In genomic region chr4:116942695-116943094, GRCm38 (mm10) we compare ENCODE assay signal across 19 mouse cellular contexts. TPM values are rescaled to one million over a fixed set of nuclear protein-coding genes. Genes with fewer than 3 reads are reported as not detected.
DNase-seq lines count a peak whose midpoint lies in the region; ATAC-seq and TF ChIP-seq lines count a peak whose summit lies in the region.
"Had no signal": no experiment of that assay in that cellular context is flagged by ENCODE, and none has a peak within 500 bp of the region (broad histone marks: within the 10 kb centered on the region; RNA-seq: fewer than 3 reads in every experiment).

No protein-coding gene starts in this region.

- H3K4me3 ChIP-seq in forebrain, embryonic 11.5 days (ENCODE audit: low read depth, low read length), result no peak overlapping the region
- H3K4me3 ChIP-seq in forebrain, postnatal 0 days (ENCODE audit: low read depth, low read length), result no peak overlapping the region
- H3K4me3 ChIP-seq in midbrain, embryonic 12.5 days, result no peak overlapping the region
- H3K4me3 ChIP-seq in midbrain, embryonic 10.5 days, result no peak overlapping the region
- H3K4me3 ChIP-seq: liver, embryonic 13.5 days; megakaryocyte, embryonic 14.5 days had no signal

- TF ChIP-seq CTCF in forebrain, postnatal 0 days (IDR thresholded peaks at IDR 0.05; ENCODE audit: low read depth), result no peak

- no peak for DNase-seq in forebrain, embryonic 11.5 days (ENCODE audit: low spot score)
- no peak for DNase-seq in forebrain, postnatal 0 days
- no peak for DNase-seq in midbrain, embryonic 10.5 days (ENCODE audit: low spot score)
- peak; percentile 33 for DNase-seq in embryo, embryonic 10.5 days (ENCODE audit: low spot score)
- DNase-seq in mesoderm, embryonic 11.5 days (ENCODE audit: low read depth, low spot score), result peak; percentile 18
- no peak for DNase-seq in left cerebral cortex, postnatal 25 days (ENCODE audit: low spot score in 2 of 2)
- DNase-seq in kidney, adult 9 months, result no peak
- DNase-seq: adrenal gland, adult 2 months; cerebellum, adult 18-20 months; cerebellum, postnatal 25 days; gastrocnemius, postnatal 36 days; heart, postnatal 36 days; kidney, adult 11 months; kidney, postnatal 4 days; liver, embryonic 13.5 days; lung, adult 2 months; thymus, postnatal 14 days had no signal

- WGBS in forebrain, embryonic 11.5 days, result 48% methylated on average over 2 of the region's 2 CpGs
- 52% methylated on average over 2 of the region's 2 CpGs for WGBS in forebrain, postnatal 0 days
- 38% methylated on average over 2 of the region's 2 CpGs for WGBS in midbrain, embryonic 12.5 days
- WGBS in midbrain, embryonic 10.5 days, result 54% methylated on average over 2 of the region's 2 CpGs

- H3K4me2 ChIP-seq in forebrain, embryonic 11.5 days (ENCODE audit: low read depth, low read length, severe bottlenecking), result no peak overlapping the region
- H3K4me2 ChIP-seq in forebrain, postnatal 0 days (ENCODE audit: low read depth), result no peak overlapping the region
- H3K4me2 ChIP-seq in midbrain, embryonic 12.5 days (replicated peaks), result no peak overlapping the region
- H3K4me2 ChIP-seq: liver, embryonic 13.5 days had no signal

- peaks cover 13% of the 10 kb centered on the region; the same call in 1 of the 2 replicates for H3K4me1 ChIP-seq in forebrain, embryonic 11.5 days (replicated peaks; ENCODE audit: control insufficient read depth, insufficient read depth, low read length)
- H3K4me1 ChIP-seq in forebrain, postnatal 0 days (ENCODE audit: insufficient read depth), result no peaks in the 10 kb centered on the region
- peaks cover 30% of the 10 kb centered on the region for H3K4me1 ChIP-seq in midbrain, embryonic 12.5 days
- peaks cover 36% of the 10 kb centered on the region for H3K4me1 ChIP-seq in midbrain, embryonic 10.5 days
- H3K4me1 ChIP-seq: liver, embryonic 13.5 days had no signal

- peak; percentile 53; the same call in 1 of the 2 replicates for ATAC-seq in forebrain, embryonic 11.5 days (replicated peaks; ENCODE audit: low FRiP score)
- ATAC-seq in forebrain, postnatal 0 days, result no peak
- ATAC-seq in midbrain, embryonic 12.5 days (ENCODE audit: low FRiP score, low read depth), result peak; percentile 27; the same call in 1 of the 2 replicates

- H3K9me3 ChIP-seq in forebrain, embryonic 11.5 days (ENCODE audit: control insufficient read depth, low read length), result no peaks in the 10 kb centered on the region
- no peaks in the 10 kb centered on the region for H3K9me3 ChIP-seq in forebrain, postnatal 0 days (ENCODE audit: low read length)
- no peaks in the 10 kb centered on the region for H3K9me3 ChIP-seq in midbrain, embryonic 12.5 days
- no peaks in the 10 kb centered on the region for H3K9me3 ChIP-seq in midbrain, embryonic 10.5 days (replicated peaks)
- H3K9me3 ChIP-seq: liver, embryonic 13.5 days; megakaryocyte, embryonic 14.5 days had no signal

- no peaks in the 10 kb centered on the region for H3K36me3 ChIP-seq in forebrain, embryonic 11.5 days (ENCODE audit: control insufficient read depth, insufficient read depth, low read length)
- no peaks in the 10 kb centered on the region for H3K36me3 ChIP-seq in forebrain, postnatal 0 days (ENCODE audit: insufficient read depth)
- H3K36me3 ChIP-seq in midbrain, embryonic 12.5 days, result no peaks in the 10 kb centered on the region
- no peaks in the 10 kb centered on the region for H3K36me3 ChIP-seq in midbrain, embryonic 10.5 days
- H3K36me3 ChIP-seq: liver, embryonic 13.5 days had no signal

- H3K9ac ChIP-seq in forebrain, embryonic 11.5 days (ENCODE audit: low read length), result no peak overlapping the region
- no peak overlapping the region for H3K9ac ChIP-seq in forebrain, postnatal 0 days
- no peak overlapping the region for H3K9ac ChIP-seq in midbrain, embryonic 12.5 days (replicated peaks)
- H3K9ac ChIP-seq: liver, embryonic 13.5 days had no signal

- no peak overlapping the region for H3K27ac ChIP-seq in forebrain, embryonic 11.5 days (ENCODE audit: low read depth, low read length)
- no peak overlapping the region for H3K27ac ChIP-seq in forebrain, postnatal 0 days (ENCODE audit: low read depth, low read length)
- no peak overlapping the region for H3K27ac ChIP-seq in midbrain, embryonic 12.5 days (replicated peaks)
- no peak overlapping the region for H3K27ac ChIP-seq in midbrain, embryonic 10.5 days (replicated peaks)
- H3K27ac ChIP-seq: liver, embryonic 13.5 days had no signal

- intact Hi-C loops in left cerebral cortex, postnatal 25 days (cut with DNase I), result no loop called here

- H3K27me3 ChIP-seq in forebrain, embryonic 11.5 days (ENCODE audit: control insufficient read depth, insufficient read depth, low read length), result no peaks in the 10 kb centered on the region
- H3K27me3 ChIP-seq in forebrain, postnatal 0 days (ENCODE audit: insufficient read depth, low read length), result no peaks in the 10 kb centered on the region
- no peaks in the 10 kb centered on the region for H3K27me3 ChIP-seq in midbrain, embryonic 12.5 days
- no peaks in the 10 kb centered on the region for H3K27me3 ChIP-seq in midbrain, embryonic 10.5 days (ENCODE audit: low read depth, poor library complexity, severe bottlenecking)
- H3K27me3 ChIP-seq: liver, embryonic 13.5 days had no signal

RNA-seq across cellular contexts. Expression of gene Urod, which starts 51.5 kb away (rescaled TPM):
- 84.1 and 88.3 TPM in 2 replicates for polyA plus RNA-seq in forebrain, embryonic 11.5 days (2014; fragmentation: Nextera tagmentation; extraction: Ambion mirVana)
- total RNA-seq in forebrain, postnatal 0 days (2014; rRNA removed), result 33.1 and 33.4 TPM in 2 replicates
- polyA plus RNA-seq in forebrain, postnatal 0 days (2015; fragmentation: Nextera tagmentation; extraction: Ambion mirVana), result 43.3 and 44.1 TPM in 2 replicates
- polyA plus RNA-seq in midbrain, embryonic 12.5 days (2016; fragmentation: Nextera tagmentation; extraction: Ambion mirVana), result 78.7 and 85.3 TPM in 2 replicates
- polyA plus RNA-seq in midbrain, embryonic 10.5 days (2016; fragmentation: Nextera tagmentation; extraction: Ambion mirVana), result 97.8 and 101 TPM in 2 replicates
- 10 to 100 TPM; 50.4 to 62.1 TPM for total RNA-seq in left cerebral cortex, postnatal 25 days (2021)

RNA-seq across cellular contexts. Expression of gene Hectd3, which starts 52.4 kb away (rescaled TPM):
- 12.7 and 13.7 TPM in 2 replicates for polyA plus RNA-seq in forebrain, embryonic 11.5 days (2014; fragmentation: Nextera tagmentation; extraction: Ambion mirVana)
- total RNA-seq in forebrain, postnatal 0 days (2014; rRNA removed), result 45.4 and 53.2 TPM in 2 replicates
- 19.6 and 22.9 TPM in 2 replicates for polyA plus RNA-seq in forebrain, postnatal 0 days (2015; fragmentation: Nextera tagmentation; extraction: Ambion mirVana)
- polyA plus RNA-seq in midbrain, embryonic 12.5 days (2016; fragmentation: Nextera tagmentation; extraction: Ambion mirVana), result 16.7 and 17.8 TPM in 2 replicates
- 9.7 and 11.9 TPM in 2 replicates for polyA plus RNA-seq in midbrain, embryonic 10.5 days (2016; fragmentation: Nextera tagmentation; extraction: Ambion mirVana)
- 10 to 100 TPM; 36.8 to 44.2 TPM for total RNA-seq in left cerebral cortex, postnatal 25 days (2021)

Comparison
In these comparisons a context has a peak if more than half of its experiments do, and no peak if none do; other contexts are left out.
1. DNase-seq: peak in embryo, embryonic 10.5 days (single experiment) and mesoderm, embryonic 11.5 days (single experiment); none in forebrain, embryonic 11.5 days (single experiment), forebrain, postnatal 0 days (single experiment), midbrain, embryonic 10.5 days (single experiment), left cerebral cortex, postnatal 25 days (0 of 2) and kidney, adult 9 months (single experiment).